Mouse (Mus musculus): Measurements from ENCODE around the gene Zfand3. TPM values are rescaled to one million over a fixed set of nuclear protein-coding genes. Genes with fewer than 3 reads are reported as not detected.

Zfand3 gene
- total RNA-seq, 2 experiments from 2014 or later = 134 to 142 TPM

DNA sequence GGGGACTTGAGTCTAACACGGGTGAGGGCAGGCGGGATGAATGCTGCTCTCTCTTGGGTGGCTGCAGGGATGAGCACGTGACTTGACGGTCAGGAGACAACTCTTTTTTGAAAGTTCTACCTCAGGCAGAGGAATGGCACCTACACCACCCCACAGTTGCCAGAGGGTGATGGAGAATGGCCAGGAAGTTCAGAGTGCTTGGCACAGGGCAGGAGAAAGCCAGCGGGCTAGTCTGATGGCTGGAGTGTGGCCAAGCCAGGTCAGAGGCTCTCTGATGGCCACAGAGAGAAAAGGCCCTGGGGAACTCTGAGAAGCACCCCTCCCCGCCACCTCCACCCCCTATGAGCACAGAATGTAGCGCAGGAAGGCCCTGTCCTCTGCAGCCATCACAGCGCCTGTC, 205.7 kb downstream of the Zfand3 start:
- intact Hi-C loops (cut with DNase I) = no loop called here

DNA sequence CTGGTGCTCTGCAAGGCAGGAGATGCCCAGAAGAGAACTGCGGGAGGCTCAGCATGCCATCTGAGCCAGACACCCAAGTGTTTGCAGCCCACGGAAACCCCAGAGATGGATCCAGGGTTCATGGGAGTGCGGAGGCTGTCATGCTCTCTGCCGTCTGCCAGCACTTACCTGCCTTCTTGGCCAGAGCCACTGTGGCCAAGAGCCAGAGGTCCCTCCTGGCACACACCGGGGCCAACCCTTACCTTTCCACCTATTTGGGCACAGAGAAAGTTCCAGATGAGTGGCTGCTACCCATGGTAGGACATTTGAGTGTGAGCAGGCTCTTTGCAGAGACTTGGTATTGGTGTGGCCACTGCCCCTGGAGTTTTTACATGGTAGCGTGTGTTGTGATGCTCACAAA, 206.4 kb downstream of the Zfand3 start:
- DNase-seq = no peak
- intact Hi-C loops (cut with DNase I) = no loop called here

More for the DNA sequence above, 205.7 kb downstream of the Zfand3 start:
- DNase-seq = no peak

GRCm38 (mm10) chr17:30212647-30213046, 208.1 kb downstream of the Zfand3 start:
- intact Hi-C loops (cut with DNase I) = no loop called here
- DNase-seq = no peak

DNA sequence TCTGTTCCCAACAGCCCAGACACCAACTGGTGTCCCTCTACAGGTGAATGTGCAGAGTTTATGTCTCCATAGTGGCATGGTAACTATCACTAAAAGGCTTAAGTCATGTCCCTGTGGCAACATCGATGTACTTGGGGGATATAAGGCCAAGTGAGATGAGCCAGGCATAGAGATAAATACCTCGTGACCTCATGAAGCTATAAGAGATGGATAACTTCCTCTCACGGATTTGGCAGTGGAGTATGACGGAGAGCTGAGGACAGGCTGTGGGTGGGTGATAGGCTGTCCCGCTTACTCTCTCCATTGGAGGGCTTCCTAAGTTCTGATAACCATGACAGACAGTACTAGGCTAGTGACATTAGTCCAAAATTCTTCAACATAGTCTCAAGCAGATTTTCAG, 208.8 kb downstream of the Zfand3 start:
- intact Hi-C loops (cut with DNase I) = no loop called here
- no peak for DNase-seq

DNA sequence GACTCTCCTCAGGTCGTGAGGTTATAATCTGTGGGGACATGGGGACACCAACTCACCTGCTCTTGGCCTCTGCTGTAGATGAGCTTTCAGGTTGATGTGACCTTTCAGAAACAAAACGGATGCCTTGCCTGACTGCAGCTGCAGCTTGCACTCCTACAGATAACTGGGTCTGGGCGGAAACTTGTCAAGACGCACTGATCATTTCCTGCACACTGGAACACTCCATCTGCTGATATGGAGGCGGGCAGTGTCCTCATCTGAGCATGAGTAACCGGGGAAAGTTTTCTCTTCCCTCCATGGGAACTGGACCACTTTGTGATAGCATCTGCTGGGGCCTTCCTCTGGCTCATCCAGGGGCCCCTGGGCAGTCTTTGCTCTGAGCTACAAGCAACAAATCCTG, 209.9 kb downstream of the Zfand3 start:
- DNase-seq = no peak
- intact Hi-C loops (cut with DNase I) = no loop called here

GRCm38 (mm10) chr17:30215741-30216140, 211.2 kb downstream of the Zfand3 start:
- intact Hi-C loops (cut with DNase I) = no loop called here
- peak in 1 of 2 experiments; percentile 41 for DNase-seq

DNA sequence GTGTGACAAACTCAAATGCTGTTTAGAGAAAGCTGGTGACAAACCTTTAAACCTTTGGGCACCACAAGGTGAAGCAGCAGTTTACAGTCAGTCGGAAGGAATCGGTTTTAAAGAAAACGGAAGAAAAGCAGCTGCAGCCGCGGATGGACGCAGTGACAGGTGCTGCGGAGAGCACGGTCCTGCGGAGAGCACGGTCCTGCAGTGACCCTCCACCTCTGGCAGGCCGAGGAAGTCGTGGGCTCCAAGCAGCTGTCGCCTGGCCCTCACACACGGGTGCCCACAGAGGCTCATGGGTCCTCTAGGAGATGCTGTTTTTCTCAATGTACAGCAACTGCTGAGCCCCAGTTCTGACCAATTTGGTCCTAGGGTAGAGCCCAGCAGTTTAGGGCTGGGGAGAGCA, 217.1 kb downstream of the Zfand3 start:
- DNase-seq = no peak
- intact Hi-C loops (cut with DNase I) = no loop called here

DNA sequence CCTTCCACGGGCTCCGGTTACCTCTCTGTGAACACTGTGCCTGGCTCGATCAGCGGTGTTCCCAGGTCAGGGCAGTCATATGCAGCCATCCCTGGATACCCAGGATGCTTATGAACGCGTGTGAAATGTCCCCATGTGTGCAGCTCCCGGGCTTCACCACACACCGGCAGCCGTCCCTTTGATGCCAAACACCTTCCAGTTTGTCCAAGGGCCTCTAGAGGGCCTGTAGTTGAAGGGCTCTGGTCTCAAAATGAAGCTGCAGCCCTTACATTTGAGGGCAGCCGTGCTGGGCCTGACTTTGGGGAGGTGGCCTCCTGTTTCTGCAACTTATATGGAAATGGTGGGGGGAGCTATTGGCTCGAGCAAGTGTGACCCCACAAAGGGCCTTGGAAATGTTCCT, 217.8 kb downstream of the Zfand3 start:
- intact Hi-C loops (cut with DNase I) = no loop called here
- DNase-seq = no peak

GRCm38 (mm10) chr17:30222837-30223236, 218.3 kb downstream of the Zfand3 start:
- intact Hi-C loops (cut with DNase I) = no loop called here
- no peak for DNase-seq

GRCm38 (mm10) chr17:30225030-30225740, 220.7 kb downstream of the Zfand3 start:
- DNase-seq = no peak
- intact Hi-C loops (cut with DNase I) = no loop called here

DNA sequence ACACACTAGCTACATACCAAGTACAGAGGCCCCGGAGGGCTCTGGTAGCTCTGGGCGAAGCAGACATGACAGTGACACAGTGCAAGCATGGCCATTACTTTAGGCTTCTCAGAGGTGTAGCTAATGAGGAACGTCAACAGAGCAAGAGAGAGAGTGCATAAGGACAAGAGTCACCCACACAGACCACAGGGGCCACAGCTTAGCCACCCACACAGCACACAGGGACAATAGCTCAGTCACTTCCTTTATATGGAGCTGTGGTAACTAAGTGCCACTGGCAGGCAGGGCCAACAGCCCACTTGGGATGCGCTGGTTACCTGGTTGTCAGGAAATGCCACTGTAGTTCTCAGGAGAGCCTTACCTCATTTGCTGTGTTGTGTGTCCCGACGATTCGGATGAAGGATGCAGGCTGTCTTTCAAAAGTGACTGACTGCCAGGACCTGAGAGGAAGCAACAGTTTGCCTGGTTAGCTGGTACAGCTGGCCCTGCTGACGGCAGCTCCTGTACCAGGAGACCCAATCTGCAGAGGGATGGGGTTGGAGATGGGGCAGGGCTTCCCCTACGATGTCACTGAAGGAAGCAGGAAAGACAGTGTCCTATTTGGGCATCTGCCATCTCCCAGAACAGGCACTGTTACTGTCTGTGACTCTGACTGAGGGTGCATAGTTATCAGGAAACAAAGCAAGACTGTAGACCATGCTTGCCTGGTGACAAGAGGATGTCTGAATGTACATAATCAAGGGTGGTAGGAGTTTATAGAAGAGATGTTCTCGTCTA, 224.1 kb downstream of the Zfand3 start:
- intact Hi-C loops (cut with DNase I) = no loop called here

DNA sequence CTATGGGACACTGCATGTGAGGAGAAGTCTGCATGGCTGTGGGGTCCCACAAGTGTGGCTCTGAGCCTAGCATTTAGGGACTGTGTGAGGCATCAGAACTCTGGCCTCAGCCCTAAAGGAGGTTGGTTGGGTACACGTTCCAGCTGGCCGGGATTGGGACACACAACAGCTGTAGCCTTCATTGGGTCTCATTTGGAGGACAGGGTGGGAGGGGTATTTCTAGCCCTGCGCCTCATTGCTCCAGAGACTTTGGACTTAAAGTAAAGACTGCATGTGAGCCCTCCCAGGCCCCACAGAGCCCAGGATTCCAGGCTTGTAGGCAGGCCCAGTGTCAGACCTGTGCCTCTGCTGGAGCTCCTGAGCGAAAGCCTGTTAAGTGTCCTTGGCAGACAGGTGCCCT, 225.9 kb downstream of the Zfand3 start:
- intact Hi-C loops (cut with DNase I) = no loop called here
- no peak for DNase-seq

More for the DNA sequence above, 224.1 kb downstream of the Zfand3 start:
- no peak for DNase-seq

GRCm38 (mm10) chr17:30231483-30231882, 226.9 kb downstream of the Zfand3 start:
- intact Hi-C loops (cut with DNase I) = no loop called here
- no peak for DNase-seq

- intact Hi-C loops (cut with DNase I) = no loop called here
- DNase-seq = no peak
Observed at GRCm38 (mm10) chr17:30232698-30233097, 228.2 kb downstream of the Zfand3 start.

DNA sequence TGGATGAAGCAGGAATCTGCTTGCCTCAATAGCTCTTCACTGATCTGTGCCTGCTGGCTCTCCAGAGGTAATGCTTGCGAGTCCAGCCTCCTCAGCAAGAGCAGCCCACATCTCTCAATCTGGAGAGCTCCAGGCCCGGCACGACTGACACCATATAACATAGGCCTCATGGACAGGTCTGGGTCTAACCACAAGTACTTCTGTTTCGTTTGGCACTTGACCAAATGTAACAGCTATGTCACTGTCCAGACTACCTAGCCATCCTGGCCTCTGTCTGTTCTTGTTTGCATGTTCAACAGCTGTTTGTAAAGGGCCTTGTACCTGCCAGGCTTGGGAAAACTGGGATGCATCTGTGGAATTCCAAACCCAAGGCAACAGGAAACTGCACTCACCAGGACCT, 230.8 kb downstream of the Zfand3 start:
- intact Hi-C loops (cut with DNase I) = no loop called here
- no peak for DNase-seq

GRCm38 (mm10) chr17:30236611-30237010, 232.1 kb downstream of the Zfand3 start:
- intact Hi-C loops (cut with DNase I) = no loop called here
- no peak for DNase-seq

DNA sequence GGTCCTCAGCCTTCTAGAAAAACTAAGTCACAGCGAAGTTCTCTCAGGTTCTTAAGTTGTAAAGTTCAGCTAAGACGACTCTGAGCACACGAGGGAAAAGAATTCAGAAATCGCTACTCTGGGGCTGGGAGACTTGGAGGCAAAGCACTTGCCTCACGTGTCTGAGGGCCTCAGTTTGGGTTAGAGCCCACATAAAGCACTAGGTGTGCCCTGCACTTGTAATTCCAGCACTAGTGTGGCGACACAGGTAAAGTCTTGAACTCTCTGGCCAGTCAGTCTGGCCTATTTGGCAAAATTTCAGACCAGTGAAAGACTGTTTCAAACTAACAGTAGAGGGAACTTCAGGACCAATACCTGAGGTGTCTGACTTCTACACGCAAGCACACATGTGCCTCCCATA, 233.1 kb downstream of the Zfand3 start:
- no peak for DNase-seq
- intact Hi-C loops (cut with DNase I) = no loop called here

- intact Hi-C loops (cut with DNase I) = no loop called here
- no peak for DNase-seq
Observed at GRCm38 (mm10) chr17:30239458-30239857, 234.9 kb downstream of the Zfand3 start.

DNA sequence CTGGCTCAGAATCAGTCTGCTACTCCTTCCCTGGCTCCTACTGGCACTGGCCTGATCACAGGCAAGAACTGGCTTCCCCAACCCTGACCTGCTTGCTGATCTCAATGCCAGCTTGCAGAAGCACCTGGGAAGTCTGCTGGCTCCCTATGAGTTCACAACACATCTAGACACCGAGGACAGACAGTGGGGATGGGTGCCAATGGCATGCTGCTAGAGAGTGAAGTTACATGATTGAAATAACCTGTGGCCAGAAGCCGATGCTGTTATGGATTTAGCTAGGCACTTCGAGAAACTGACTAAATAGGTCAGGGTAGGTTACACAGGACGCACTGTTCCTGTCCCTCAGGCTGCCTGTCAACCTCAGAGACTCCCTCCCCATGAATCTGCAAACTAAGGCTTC, 236.1 kb downstream of the Zfand3 start:
- intact Hi-C loops (cut with DNase I) = no loop called here
- no peak for DNase-seq

DNA sequence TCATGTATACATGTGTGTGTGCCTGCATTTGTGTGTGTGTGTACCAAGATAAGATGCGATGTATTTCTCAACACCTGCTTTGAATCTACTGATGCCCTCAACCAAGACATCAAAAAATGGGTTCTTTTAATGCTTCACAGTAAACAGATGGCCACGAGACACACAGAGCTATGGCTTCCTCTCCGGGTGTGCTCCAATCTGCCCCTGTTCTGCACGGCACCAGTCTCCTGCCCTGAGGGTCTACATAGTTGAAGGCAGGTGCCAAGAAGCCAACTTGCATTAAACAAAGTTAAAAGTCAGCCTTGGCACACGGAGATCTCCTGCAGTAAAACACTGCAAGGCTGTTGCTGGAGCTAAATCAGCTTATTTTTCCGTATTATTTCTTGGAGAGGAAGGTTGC, 236.5 kb downstream of the Zfand3 start:
- intact Hi-C loops (cut with DNase I) = no loop called here

GRCm38 (mm10) chr17:30241720-30242322, 237.3 kb downstream of the Zfand3 start:
- DNase-seq = no peak
- intact Hi-C loops (cut with DNase I) = no loop called here

More for the DNA sequence above, 236.5 kb downstream of the Zfand3 start:
- no peak for DNase-seq

- intact Hi-C loops (cut with DNase I) = no loop called here
Observed at GRCm38 (mm10) chr17:30242647-30243046, 238.1 kb downstream of the Zfand3 start.

More at GRCm38 (mm10) chr17:30242647-30243046, 238.1 kb downstream of the Zfand3 start:
- DNase-seq = no peak
